19 mouse cellular contexts compared by ENCODE assay signal in the genomic region with DNA sequence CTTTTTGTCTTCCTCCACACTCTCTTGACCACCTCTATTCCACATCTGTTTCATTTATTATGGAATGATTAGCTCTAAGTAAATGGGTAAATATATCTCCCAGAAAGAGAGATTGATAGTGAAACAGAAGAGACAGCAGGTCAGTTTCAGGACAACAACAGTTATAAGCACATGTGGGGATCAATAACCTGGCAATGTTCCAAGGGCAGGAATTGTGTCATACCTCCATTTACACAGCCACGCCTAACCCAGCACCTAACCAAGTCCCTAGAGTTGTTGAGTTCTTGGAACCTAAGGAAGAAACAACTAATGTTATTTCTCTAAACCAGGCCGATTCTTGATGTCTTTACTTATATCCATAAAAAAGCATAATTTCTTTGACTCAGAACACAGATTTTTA.
DNase-seq lines count a peak whose midpoint lies in the region; ATAC-seq and TF ChIP-seq lines count a peak whose summit lies in the region.
"Had no signal": no experiment of that assay in that cellular context is flagged by ENCODE, and none has a peak within 500 bp of the region (broad histone marks: within the 10 kb centered on the region; RNA-seq: fewer than 3 reads in every experiment).

No protein-coding gene starts in this region.

- peak; percentile 78 for ATAC-seq in liver, postnatal 0 days
- ATAC-seq in liver, embryonic 11.5 days (replicated peaks; ENCODE audit: low FRiP score): no peak
- ATAC-seq: activated CD4-positive, CD25-positive, alpha-beta regulatory T cell, adult 4 months; CD4-positive, CD25-positive, alpha-beta regulatory T cell, adult 4 months; Patski had no signal

- no peak for TF ChIP-seq POLR2A in liver, adult 2 months (IDR thresholded peaks at IDR 0.05; ENCODE audit: extremely low read depth, insufficient read depth, low read length)

- no peaks in the 10 kb centered on the region for H3K27me3 ChIP-seq in liver, adult 2 months (ENCODE audit: control insufficient read depth, insufficient read depth, low read length)
- H3K27me3 ChIP-seq in liver, postnatal 0 days (ENCODE audit: insufficient read depth, low read length): no peaks in the 10 kb centered on the region
- H3K27me3 ChIP-seq in liver, embryonic 11.5 days (replicated peaks; ENCODE audit: control insufficient read depth, insufficient read depth, low read length): no peaks in the 10 kb centered on the region
- H3K27me3 ChIP-seq: CH12.LX had no signal

- 37% methylated on average over 2 of the region's 2 CpGs for WGBS in liver, adult 2 months
- WGBS in liver, postnatal 0 days (ENCODE audit: insufficient replicate concordance): 55% methylated on average over 2 of the region's 2 CpGs
- WGBS in liver, embryonic 11.5 days: 68% methylated on average over 2 of the region's 2 CpGs

- no peak overlapping the region for H3K4me3 ChIP-seq in liver, adult 2 months (ENCODE audit: insufficient read depth, low read depth, low read length)
- no peak overlapping the region for H3K4me3 ChIP-seq in liver, postnatal 0 days (ENCODE audit: low read depth, low read length)
- no peak overlapping the region for H3K4me3 ChIP-seq in liver, embryonic 11.5 days (ENCODE audit: low read depth, low read length)

- H3K36me3 ChIP-seq in liver, adult 2 months (ENCODE audit: control insufficient read depth, insufficient read depth, low read length): no peaks in the 10 kb centered on the region
- no peaks in the 10 kb centered on the region for H3K36me3 ChIP-seq in liver, postnatal 0 days (replicated peaks; ENCODE audit: insufficient read depth, low read length)
- no peaks in the 10 kb centered on the region for H3K36me3 ChIP-seq in liver, embryonic 11.5 days (ENCODE audit: control insufficient read depth, insufficient read depth, low read length)
- H3K36me3 ChIP-seq: G1E had no signal

- H3K4me1 ChIP-seq in liver, adult 2 months (ENCODE audit: control insufficient read depth, insufficient read depth, low read length): no peaks in the 10 kb centered on the region; the same call in 1 of the 2 replicates
- no peaks in the 10 kb centered on the region for H3K4me1 ChIP-seq in liver, postnatal 0 days (ENCODE audit: insufficient read depth)
- no peaks in the 10 kb centered on the region for H3K4me1 ChIP-seq in liver, embryonic 11.5 days (replicated peaks; ENCODE audit: control insufficient read depth, insufficient read depth, low read length)

- no peak overlapping the region for H3K4me2 ChIP-seq in liver, postnatal 0 days (ENCODE audit: low read depth, low read length)
- H3K4me2 ChIP-seq in liver, embryonic 11.5 days: no peak overlapping the region

- no peak overlapping the region for H3K27ac ChIP-seq in liver, adult 2 months (replicated peaks; ENCODE audit: insufficient read depth, low read depth, low read length)
- H3K27ac ChIP-seq in liver, postnatal 0 days (ENCODE audit: low read depth): no peak overlapping the region
- no peak overlapping the region for H3K27ac ChIP-seq in liver, embryonic 11.5 days (ENCODE audit: low read depth, low read length)

- no peaks in the 10 kb centered on the region for H3K9me3 ChIP-seq in liver, postnatal 0 days (ENCODE audit: low read length)
- no peaks in the 10 kb centered on the region for H3K9me3 ChIP-seq in liver, embryonic 11.5 days (ENCODE audit: control insufficient read depth, low read length)
- H3K9me3 ChIP-seq: G1E had no signal

- H3K79me2 ChIP-seq in liver, adult 2 months (ENCODE audit: control insufficient read depth, insufficient read depth, low read length): no peaks in the 10 kb centered on the region

- no peak for TF ChIP-seq CTCF in liver, adult 2 months (IDR thresholded peaks at IDR 0.05; ENCODE audit: low read depth, low read length)
- no peak for TF ChIP-seq CTCF in liver, postnatal 0 days (IDR thresholded peaks at IDR 0.05; ENCODE audit: low read depth)

- peak; percentile 91 for DNase-seq in liver, adult 2 months (ENCODE audit: extremely low read depth, low read depth, low spot score)
- DNase-seq in liver: no peak
- DNase-seq in liver, postnatal 0 days: peak; percentile 70
- no peak for DNase-seq in liver, embryonic 11.5 days (ENCODE audit: low spot score)
- DNase-seq: adrenal gland, adult 2 months; adrenal gland, adult 8-10 months; adrenal gland, postnatal 10 days; adrenal gland, postnatal 14 days; adrenal gland, postnatal 25 days; adrenal gland, postnatal 36 days; B cell, adult 2 months; cerebellum, adult 11 months; cerebellum, adult 11-12 months; cerebellum, adult 18-20 months had no signal

- no peak for TF ChIP-seq EP300 in liver, postnatal 0 days (IDR thresholded peaks at IDR 0.05; ENCODE audit: low read depth)

- no peak overlapping the region for H3K9ac ChIP-seq in liver, adult 2 months (ENCODE audit: low read depth, low read length)
- no peak overlapping the region for H3K9ac ChIP-seq in liver, postnatal 0 days (replicated peaks)
- no peak overlapping the region for H3K9ac ChIP-seq in liver, embryonic 11.5 days (ENCODE audit: low read depth, low read length)

Comparison
In these comparisons a context has a peak if more than half of its experiments do, and no peak if none do; other contexts are left out.
1. DNase-seq: peak in liver, adult 2 months (single experiment) and liver, postnatal 0 days (single experiment); none in liver (single experiment) and liver, embryonic 11.5 days (single experiment).